Mouse (Mus musculus): ENCODE measurements around the gene Elf4. TPM values are rescaled to one million over a fixed set of nuclear protein-coding genes. Genes with fewer than 3 reads are reported as not detected.

The Elf4 gene
- polyA plus RNA-seq, 2 experiments = 2.6 to 3.8 TPM

- DNase-seq (ENCODE audit: low read depth in 3 of 3, low spot score in 3 of 3) (no peak), ATAC-seq (ENCODE audit: insufficient read depth) (peak; percentile 30; the same call in 1 of the 2 replicates)
- Histone ChIP-seq H3K36me3 (replicated peaks; ENCODE audit: control insufficient read depth, insufficient read depth, low read depth) (no peaks in the 10 kb centered on the region), H3K27ac (no peak overlapping the region), H3K4me1 (replicated peaks; ENCODE audit: control insufficient read depth in 2 of 2, insufficient read depth in 2 of 2, low read length in 1 of 2) (peaks cover 0 to 9% of the 10 kb centered on the region in 2 experiments; a peak in 3 of 4 replicates), H3K4me3 (ENCODE audit: insufficient read depth in 1 of 2, low read depth in 2 of 2, low read length in 2 of 2) (peak overlapping the region; percentile 63 to 67), H3K27me3 (ENCODE audit: control insufficient read depth, insufficient read depth, low read length) (no peaks in the 10 kb centered on the region), H3K9me3 (ENCODE audit: control insufficient read depth, low read length) (no peaks in the 10 kb centered on the region), H3K4me2 (ENCODE audit: low read depth) (peak overlapping the region; percentile 73), H3K9ac (replicated peaks) (peak overlapping the region; percentile 61)
- TF ChIP-seq CTCF (IDR thresholded peaks at IDR 0.05; ENCODE audit: low read depth) (no peak), EP300 (IDR thresholded peaks at IDR 0.05; ENCODE audit: low read depth) (no peak)
- 14% methylated on average over 48 of the region's 71 CpGs for WGBS (ENCODE audit: insufficient replicate concordance)
Measured at GRCm38 (mm10) chrX:48452931-48453673, 9.8 kb downstream of the Elf4 start.

DNA sequence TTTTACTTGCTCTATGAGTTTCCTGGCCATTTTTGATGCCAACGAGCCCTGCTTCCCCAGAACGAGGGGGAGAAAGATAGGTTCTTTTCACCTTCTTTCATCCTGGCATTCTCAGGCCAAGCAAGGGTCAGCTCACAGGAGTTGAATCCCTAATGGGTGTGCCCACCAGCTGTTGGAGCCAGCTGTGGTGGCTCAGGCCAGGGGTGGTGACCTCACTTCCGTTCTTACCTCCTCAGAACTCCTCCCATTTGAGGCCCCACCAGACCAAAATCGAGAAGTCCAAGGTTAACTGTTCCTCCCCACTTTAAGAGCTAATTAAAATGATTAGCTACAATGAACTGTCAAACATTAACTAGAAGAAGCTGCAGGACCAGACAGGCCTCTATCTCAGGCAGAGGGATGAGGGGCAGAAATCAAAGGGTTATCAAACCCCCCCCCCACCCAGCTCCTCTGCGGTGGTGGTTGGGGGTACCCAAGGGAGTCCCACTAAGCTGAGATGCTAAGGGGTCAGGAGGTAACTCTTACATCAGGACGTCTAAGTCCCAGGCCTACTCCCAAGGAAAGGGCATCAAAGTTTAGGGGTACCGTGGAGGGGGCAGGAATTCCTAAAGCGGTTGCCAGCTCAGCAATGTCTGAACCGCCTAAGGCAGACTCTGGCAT, 10.6 kb downstream of the Elf4 start:
- Histone ChIP-seq H3K4me2 (ENCODE audit: low read depth) (peak overlapping the region; percentile 73), H3K27me3 (ENCODE audit: control insufficient read depth, insufficient read depth, low read length) (no peaks in the 10 kb centered on the region), H3K27ac (no peak overlapping the region), H3K9me3 (ENCODE audit: control insufficient read depth, low read length) (no peaks in the 10 kb centered on the region), H3K36me3 (replicated peaks; ENCODE audit: control insufficient read depth, insufficient read depth, low read depth) (no peaks in the 10 kb centered on the region), H3K4me1 (replicated peaks; ENCODE audit: control insufficient read depth in 2 of 2, insufficient read depth in 2 of 2, low read length in 1 of 2) (peaks cover 0 to 9% of the 10 kb centered on the region in 2 experiments; a peak in 3 of 4 replicates), H3K9ac (replicated peaks) (peak overlapping the region; percentile 61), H3K4me3 (ENCODE audit: insufficient read depth in 1 of 2, low read depth in 2 of 2, low read length in 2 of 2) (peak overlapping the region; percentile 63 to 67)
- ATAC-seq (ENCODE audit: insufficient read depth) = no peak
- 13% methylated on average over 9 of the region's 9 CpGs for WGBS (ENCODE audit: insufficient replicate concordance)
- no peak for TF ChIP-seq CTCF (IDR thresholded peaks at IDR 0.05; ENCODE audit: low read depth)
- no peak for TF ChIP-seq EP300 (IDR thresholded peaks at IDR 0.05; ENCODE audit: low read depth)
- peak in 1 of 3 experiments; percentile 34 for DNase-seq (ENCODE audit: low read depth in 3 of 3, low spot score in 3 of 3)

GRCm38 (mm10) chrX:48449646-48450045, 13.3 kb downstream of the Elf4 start:
- 50% methylated on average over 10 of the region's 10 CpGs for WGBS (ENCODE audit: insufficient replicate concordance)
- H3K9ac ChIP-seq (replicated peaks) = no peak overlapping the region
- no peak for TF ChIP-seq CTCF (IDR thresholded peaks at IDR 0.05; ENCODE audit: low read depth)
- TF ChIP-seq EP300 (IDR thresholded peaks at IDR 0.05; ENCODE audit: low read depth) = no peak
- H3K4me3 ChIP-seq (ENCODE audit: insufficient read depth in 1 of 2, low read depth in 2 of 2, low read length in 2 of 2) = no peak overlapping the region
- H3K27ac ChIP-seq = no peak overlapping the region
- H3K36me3 ChIP-seq (replicated peaks; ENCODE audit: control insufficient read depth, insufficient read depth, low read depth) = no peaks in the 10 kb centered on the region
- no peaks in the 10 kb centered on the region for H3K9me3 ChIP-seq (ENCODE audit: control insufficient read depth, low read length)
- H3K4me1 ChIP-seq (replicated peaks; ENCODE audit: control insufficient read depth in 2 of 2, insufficient read depth in 2 of 2, low read length in 1 of 2) = peaks cover 0 to 9% of the 10 kb centered on the region in 2 experiments; a peak in 2 of 4 replicates
- DNase-seq (ENCODE audit: low read depth in 3 of 3, low spot score in 3 of 3) (no peak), ATAC-seq (ENCODE audit: insufficient read depth) (no peak)
- no peaks in the 10 kb centered on the region for H3K27me3 ChIP-seq (ENCODE audit: control insufficient read depth, insufficient read depth, low read length)
- H3K4me2 ChIP-seq (ENCODE audit: low read depth) = no peak overlapping the region

DNA sequence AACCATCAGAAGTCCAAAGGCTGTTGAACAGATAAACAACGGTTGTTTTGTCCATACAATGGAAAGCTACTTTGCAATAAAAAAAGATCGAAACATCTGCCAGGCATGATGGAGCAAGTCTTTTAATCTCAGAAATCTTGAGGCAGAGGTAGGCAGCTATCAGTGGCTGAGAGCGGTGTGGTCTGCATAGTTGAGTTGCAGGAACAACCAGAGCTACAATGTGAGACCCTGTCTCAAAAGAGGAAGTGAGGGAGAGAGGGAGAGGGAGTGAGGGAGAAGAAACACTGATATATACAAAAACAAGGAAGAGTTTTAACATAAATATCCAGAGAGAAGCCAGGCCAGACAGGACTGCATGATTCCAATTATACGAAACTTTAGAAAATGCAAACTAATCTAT, 18.3 kb downstream of the Elf4 start:
- no peaks in the 10 kb centered on the region for H3K36me3 ChIP-seq (replicated peaks; ENCODE audit: control insufficient read depth, insufficient read depth, low read depth)
- H3K27ac ChIP-seq = no peak overlapping the region
- 40% methylated on average over 4 of the region's 4 CpGs for WGBS (ENCODE audit: insufficient replicate concordance)
- TF ChIP-seq CTCF (IDR thresholded peaks at IDR 0.05; ENCODE audit: low read depth) (no peak), EP300 (IDR thresholded peaks at IDR 0.05; ENCODE audit: low read depth) (no peak)
- peaks cover 0 to 4% of the 10 kb centered on the region in 2 experiments; a peak in 1 of 4 replicates for H3K4me1 ChIP-seq (replicated peaks; ENCODE audit: control insufficient read depth in 2 of 2, insufficient read depth in 2 of 2, low read length in 1 of 2)
- no peak overlapping the region for H3K4me3 ChIP-seq (ENCODE audit: insufficient read depth in 1 of 2, low read depth in 2 of 2, low read length in 2 of 2)
- DNase-seq (ENCODE audit: low read depth in 3 of 3, low spot score in 3 of 3) = no peak
- no peaks in the 10 kb centered on the region for H3K9me3 ChIP-seq (ENCODE audit: control insufficient read depth, low read length)
- no peak overlapping the region for H3K4me2 ChIP-seq (ENCODE audit: low read depth)
- H3K9ac ChIP-seq (replicated peaks) = no peak overlapping the region
- no peaks in the 10 kb centered on the region for H3K27me3 ChIP-seq (ENCODE audit: control insufficient read depth, insufficient read depth, low read length)
- ATAC-seq (ENCODE audit: insufficient read depth) = no peak

DNA sequence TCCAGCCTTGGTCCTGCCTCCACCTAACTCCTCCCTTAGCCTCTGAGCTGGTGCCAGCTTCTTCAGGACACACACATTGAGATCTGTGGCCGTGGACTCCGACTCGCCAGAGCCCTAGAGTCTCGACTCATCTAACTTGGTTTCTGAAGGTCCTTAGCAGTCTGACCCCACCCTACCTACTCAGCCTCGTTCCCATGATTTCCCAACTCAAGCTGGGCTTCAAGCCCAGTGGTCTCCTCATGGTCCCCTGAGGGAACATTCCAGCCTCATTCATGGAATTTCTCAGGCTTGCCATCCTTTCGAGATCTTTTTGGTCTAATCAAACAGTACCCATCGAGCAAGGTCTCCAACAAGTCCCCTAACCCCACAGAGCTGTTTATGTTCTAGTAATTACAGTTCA, 21.0 kb downstream of the Elf4 start:
- Histone ChIP-seq H3K9me3 (ENCODE audit: control insufficient read depth, low read length) (no peaks in the 10 kb centered on the region), H3K36me3 (replicated peaks; ENCODE audit: control insufficient read depth, insufficient read depth, low read depth) (no peaks in the 10 kb centered on the region), H3K27ac (no peak overlapping the region), H3K4me3 (ENCODE audit: insufficient read depth in 1 of 2, low read depth in 2 of 2, low read length in 2 of 2) (no peak overlapping the region), H3K4me1 (replicated peaks; ENCODE audit: control insufficient read depth in 2 of 2, insufficient read depth in 2 of 2, low read length in 1 of 2) (peaks cover 6 to 13% of the 10 kb centered on the region in 2 experiments), H3K4me2 (ENCODE audit: low read depth) (no peak overlapping the region), H3K27me3 (ENCODE audit: control insufficient read depth, insufficient read depth, low read length) (no peaks in the 10 kb centered on the region), H3K9ac (replicated peaks) (no peak overlapping the region)
- DNase-seq (ENCODE audit: low read depth in 3 of 3, low spot score in 3 of 3) (no peak), ATAC-seq (ENCODE audit: insufficient read depth) (no peak)
- TF ChIP-seq EP300 (IDR thresholded peaks at IDR 0.05; ENCODE audit: low read depth) (no peak), CTCF (IDR thresholded peaks at IDR 0.05; ENCODE audit: low read depth) (no peak)
- 59% methylated on average over 7 of the region's 7 CpGs for WGBS (ENCODE audit: insufficient replicate concordance)
